Mouse (Mus musculus): Measurements from ENCODE around the gene Rab5if. TPM values are rescaled to one million over a fixed set of nuclear protein-coding genes. Genes with fewer than 3 reads are reported as not detected.

Gene Rab5if
- total RNA-seq, 2 experiments from 2014 or later: 108 to 114 TPM

DNA sequence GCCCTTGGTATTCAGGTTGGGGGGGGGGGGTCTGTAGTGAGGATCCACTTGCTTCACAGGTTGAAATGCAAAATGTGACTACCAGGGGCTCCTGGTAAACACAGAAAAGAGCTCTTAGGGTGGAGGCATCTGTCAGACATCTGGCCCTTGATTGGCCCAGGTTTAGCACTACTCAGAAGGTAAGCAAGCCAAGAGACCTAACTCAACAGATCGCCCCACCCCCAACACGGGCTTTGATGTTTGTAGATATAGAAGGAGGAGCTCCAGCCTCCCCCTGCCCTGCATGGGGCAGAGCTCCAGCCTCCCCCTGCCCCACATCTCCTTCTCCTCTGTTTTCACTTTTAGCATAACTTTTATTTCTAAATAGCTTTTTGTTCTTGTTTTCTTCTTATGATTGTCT is 56.9 kb downstream of the Rab5if start:
- DNase-seq (ENCODE audit: low spot score in 2 of 2): no peak

DNA sequence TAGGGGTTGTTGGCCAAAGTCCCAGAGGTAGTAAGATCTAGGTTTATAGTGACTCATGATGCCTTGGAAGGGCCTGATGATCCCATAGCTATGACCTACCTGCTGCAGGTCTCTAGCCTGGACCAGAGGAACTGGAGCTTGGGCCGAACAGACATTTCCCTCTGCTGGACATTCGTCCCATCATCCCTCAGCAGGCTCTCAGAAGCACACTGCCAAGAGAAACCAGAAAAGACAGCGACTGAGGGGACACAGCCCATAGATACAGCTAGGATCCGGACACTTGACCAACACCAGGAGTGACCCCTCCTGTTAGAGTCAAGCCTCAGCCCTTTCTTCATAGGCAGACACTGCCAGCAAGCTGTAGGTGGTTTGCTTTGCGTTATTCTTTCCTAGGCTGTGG is 60.1 kb downstream of the Rab5if start:
- DNase-seq (ENCODE audit: low spot score in 2 of 2): no peak

Other genes with a start within 250 kb of the Rab5if start
- gene Dlgap4, start 249.4 kb upstream of the Rab5if start, total RNA-seq (2021): 100 to 1,000 TPM; 194 TPM
- 10 to 100 TPM; 22.3 to 24.9 TPM for gene Myl9, start 87.7 kb upstream of the Rab5if start, total RNA-seq (2021)
- 1 to 10 TPM; 2.7 to 3.0 TPM for gene Tgif2, start 23.1 kb upstream of the Rab5if start, total RNA-seq (2021)
- gene 4930518I15Rik, start 5.2 kb upstream of the Rab5if start, total RNA-seq (2021): 1 to 10 TPM; 3.4 to 3.5 TPM
- under 1 TPM; 0.19 to 0.30 TPM for gene Sla2, start 24.1 kb downstream of the Rab5if start, total RNA-seq (2021)
- gene Ndrg3, start 128.9 kb downstream of the Rab5if start, total RNA-seq (2021): 100 to 1,000 TPM; 457 to 474 TPM
- gene Dsn1, start 144.0 kb downstream of the Rab5if start, total RNA-seq (2021): 1 to 10 TPM; 4.0 to 5.4 TPM
- 10 to 100 TPM; 63.0 to 66.5 TPM for gene Soga1, start 216.1 kb downstream of the Rab5if start, total RNA-seq (2021)
- not detected for gene Tldc2, start 223.9 kb downstream of the Rab5if start, total RNA-seq (2021)

Measured in layer of hippocampus, postnatal 14 days (tissue).